Mouse (Mus musculus): ENCODE data around the gene Cdk15.

The Cdk15 gene

DNA sequence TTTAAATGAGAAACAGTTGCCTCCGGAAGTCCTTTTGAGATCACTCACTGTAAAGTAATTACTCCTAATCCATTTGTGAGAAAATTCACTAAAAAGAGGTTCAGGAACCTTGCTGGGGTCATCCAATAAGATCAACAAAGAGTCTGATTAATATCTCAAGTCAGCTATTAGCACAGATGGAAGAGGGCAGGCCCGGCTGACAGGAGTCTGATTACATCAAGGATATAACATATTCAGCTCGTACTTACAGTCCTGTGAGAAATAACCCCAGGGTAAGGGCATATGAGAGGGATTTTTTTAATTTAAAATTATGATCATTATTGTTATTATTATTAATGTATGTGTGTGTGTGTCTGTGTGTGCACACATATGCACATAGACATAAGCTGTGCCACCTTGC lies 15.5 kb downstream of the Cdk15 start:
- no peak for DNase-seq (ENCODE audit: low spot score in 2 of 2)

DNA sequence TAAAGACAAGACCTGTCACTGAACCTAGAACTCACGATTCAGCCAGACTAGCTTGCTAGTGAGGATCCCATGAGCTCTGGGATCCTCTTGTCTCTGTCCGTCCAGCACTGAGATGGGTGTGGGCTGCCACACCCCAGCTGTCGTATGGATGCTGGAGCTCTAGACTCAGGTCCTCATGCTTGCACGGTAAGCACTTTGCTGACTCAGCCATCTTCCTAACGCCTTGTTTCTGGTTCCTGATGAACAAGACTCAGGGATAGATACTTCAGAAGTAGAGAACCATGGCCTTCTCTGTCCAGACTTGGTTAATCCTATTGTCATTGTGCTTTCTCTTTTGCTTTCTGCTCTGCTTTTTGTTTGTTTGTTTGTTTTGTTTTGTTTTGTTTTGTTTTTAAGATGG lies 29.2 kb downstream of the Cdk15 start:
- no peak for DNase-seq (ENCODE audit: low spot score in 2 of 2)

DNA sequence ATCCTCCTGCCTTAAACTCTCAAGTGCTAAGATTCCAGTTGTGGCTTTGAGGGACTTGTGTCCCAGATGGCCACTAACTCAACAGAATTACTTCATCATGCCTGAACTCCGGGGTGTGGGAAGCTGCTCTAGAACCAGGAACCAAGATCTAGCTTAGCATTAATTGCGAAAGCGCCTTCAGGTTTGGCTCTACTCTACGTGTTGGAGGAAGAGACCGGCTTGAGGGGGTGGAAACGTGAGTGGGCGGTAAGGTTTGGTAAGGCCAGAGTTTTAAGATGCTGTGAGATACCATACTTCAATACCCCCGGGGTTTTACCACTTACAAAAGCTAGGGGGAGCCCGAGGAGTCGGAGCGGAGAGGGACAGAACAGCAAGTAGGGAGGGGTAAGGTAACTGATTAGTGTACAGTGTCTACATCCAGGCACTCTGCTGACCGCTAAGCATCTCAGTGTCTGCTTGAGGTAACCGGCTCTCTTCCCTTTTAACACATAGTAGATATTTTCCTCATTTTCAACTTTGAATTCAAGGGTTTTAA lies 29.7 kb downstream of the Cdk15 start:
- DNase-seq (ENCODE audit: low spot score in 2 of 2) = no peak

DNA sequence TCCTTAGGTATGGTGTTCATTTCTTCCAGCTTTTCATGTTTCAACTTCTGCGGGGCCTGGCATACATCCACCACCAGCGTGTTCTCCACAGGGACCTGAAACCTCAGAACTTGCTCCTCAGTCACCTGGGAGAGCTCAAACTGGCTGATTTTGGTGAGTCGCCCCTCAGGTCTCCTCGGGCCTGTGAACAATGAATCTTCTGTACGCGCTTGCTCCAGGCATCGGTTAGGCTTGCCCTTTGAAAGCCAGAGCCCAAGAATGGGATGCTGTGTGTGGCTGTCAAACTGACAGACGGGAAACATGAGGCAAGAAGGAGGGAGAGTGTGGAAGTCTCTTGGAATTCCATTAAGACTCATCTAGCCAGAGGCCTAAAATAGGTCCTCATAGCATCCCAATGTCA lies 31.0 kb downstream of the Cdk15 start:
- no peak for DNase-seq (ENCODE audit: low spot score in 2 of 2)

DNA sequence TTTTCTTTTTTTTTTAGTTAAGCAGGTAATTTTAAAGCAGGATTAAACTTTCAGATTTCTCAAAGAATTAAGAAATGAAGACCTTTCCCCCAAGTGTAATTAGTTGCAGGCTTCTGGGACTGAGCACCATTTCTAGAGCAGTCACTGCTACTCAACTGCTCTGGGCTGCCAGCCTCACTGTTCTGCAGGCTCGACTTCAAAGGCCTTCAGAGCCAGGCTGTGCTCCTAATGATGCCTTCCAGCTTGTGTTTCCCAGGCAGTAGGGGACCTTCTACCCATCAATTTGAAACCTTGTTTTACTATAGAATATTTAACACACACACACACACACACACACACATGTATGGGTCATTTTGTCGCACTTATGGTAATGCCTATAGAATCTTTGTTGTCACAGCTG lies 34.9 kb downstream of the Cdk15 start:
- DNase-seq (ENCODE audit: low spot score in 2 of 2) = no peak

DNA sequence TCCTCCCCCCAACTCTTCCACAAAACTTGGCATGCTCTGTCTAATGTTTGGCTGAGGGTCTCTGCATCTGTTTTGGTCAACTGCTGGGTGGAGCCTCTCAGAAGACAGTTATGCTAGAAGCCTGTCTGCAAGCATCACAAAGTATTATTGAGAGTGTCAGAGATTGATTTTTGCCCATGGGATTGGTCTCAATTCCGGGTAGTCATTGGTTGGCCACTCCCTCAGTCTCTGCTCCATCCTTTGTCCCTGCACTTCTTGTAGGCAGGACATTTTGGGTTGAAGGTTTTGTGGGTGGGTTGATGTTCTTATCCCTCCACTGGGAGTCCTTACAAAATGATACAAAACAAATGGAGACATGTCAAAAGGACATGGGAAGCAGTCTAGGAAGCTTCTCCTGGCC lies 39.1 kb downstream of the Cdk15 start:
- no peak for DNase-seq (ENCODE audit: low spot score in 2 of 2)

DNA sequence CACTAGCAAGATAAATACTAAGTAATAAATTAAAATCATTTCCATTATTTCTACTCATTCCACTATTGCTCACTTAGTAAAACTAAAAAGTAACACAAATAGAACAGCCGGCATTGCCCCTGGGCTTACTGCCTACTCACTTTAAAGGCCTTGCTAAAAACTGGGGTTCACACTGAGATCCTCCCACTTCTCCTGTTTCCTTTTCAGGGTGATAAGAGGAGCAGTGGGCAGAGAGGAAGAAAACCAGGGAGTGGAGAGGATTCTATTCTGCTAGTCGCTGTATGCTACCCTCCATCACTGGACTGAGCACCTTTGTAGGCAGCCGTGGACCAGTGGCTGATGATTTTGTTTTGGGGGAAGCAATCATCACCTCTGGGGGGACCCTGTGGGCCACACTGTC lies 40.5 kb downstream of the Cdk15 start:
- no peak for DNase-seq (ENCODE audit: low spot score in 2 of 2)

DNA sequence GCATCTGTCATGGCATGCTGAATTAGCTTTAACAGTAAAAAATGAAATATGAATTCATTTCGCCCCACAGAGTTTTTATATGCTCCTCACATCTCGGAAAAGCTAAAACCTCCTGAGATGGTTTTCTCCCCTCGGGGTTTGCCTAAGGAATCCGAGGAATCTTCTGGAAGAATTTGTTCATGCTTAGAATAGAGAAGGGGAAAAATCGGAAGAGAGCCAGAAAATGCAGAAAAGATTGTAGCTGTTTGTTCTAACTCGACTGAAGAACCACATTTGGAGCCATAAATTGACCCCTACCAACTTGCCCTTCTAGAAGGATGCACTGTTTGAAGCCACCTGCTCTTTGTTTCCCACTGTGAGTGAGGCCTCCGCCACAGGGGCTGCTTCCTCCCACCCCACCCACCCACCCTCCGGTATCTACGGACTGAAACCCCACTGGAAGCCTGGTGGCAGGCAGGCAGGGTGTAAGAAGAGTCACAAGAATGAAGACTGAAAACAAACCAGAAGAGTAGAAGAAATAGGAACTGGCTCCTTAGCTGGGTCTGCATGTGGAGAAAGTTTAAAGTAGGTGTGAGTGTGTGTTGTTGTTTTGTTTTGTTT lies 41.9 kb downstream of the Cdk15 start:
- DNase-seq (ENCODE audit: low spot score in 2 of 2) = no peak

DNA sequence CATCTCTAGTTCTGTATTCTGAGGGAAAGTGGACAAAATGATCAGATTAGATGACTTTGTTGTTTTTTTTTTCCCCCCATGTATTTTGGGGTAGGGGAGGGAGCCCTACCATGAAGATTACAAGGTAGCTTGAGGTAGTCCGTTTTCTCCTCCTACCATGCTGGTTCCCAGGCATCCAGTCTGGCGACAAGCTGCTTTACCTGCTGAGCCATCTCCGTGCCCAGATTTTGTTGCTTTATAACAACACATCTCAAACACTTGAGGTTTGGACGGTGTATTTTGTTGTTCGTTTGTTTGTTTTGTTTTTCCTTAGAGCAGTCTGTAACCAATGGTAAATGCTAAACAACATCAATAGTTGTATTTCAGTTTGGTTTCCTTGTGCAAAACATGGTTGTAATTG lies 50.6 kb downstream of the Cdk15 start:
- no peak for DNase-seq (ENCODE audit: low spot score in 2 of 2)

DNA sequence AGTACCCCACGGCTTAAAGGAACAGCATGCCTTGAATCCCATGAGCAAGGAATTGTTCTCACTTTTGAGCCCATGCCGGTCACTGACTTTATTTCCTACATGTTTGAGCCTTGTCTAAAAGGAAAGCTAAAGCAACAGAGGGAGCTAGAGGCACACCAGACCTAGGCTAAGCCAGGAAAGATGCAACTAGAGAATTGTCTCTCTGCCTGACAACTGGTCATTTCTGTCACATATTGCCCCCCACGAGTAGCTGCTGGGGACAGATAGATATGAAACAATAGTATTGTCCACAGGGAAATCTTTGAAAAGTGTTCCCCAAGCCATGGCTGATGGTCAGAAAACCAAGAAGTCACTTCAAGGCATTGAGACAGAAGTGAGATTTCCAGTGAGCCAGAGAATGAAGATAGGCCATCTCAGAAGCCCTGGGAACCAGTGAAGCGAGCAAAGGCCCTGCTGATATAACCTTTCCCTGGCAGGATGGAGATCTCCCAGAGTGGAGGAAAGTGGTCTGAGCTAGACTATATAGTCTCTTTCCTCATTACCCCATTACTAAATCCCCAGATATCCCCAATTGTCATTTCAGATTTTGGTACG lies 54.7 kb downstream of the Cdk15 start:
- DNase-seq (ENCODE audit: low spot score in 2 of 2) = no peak

DNA sequence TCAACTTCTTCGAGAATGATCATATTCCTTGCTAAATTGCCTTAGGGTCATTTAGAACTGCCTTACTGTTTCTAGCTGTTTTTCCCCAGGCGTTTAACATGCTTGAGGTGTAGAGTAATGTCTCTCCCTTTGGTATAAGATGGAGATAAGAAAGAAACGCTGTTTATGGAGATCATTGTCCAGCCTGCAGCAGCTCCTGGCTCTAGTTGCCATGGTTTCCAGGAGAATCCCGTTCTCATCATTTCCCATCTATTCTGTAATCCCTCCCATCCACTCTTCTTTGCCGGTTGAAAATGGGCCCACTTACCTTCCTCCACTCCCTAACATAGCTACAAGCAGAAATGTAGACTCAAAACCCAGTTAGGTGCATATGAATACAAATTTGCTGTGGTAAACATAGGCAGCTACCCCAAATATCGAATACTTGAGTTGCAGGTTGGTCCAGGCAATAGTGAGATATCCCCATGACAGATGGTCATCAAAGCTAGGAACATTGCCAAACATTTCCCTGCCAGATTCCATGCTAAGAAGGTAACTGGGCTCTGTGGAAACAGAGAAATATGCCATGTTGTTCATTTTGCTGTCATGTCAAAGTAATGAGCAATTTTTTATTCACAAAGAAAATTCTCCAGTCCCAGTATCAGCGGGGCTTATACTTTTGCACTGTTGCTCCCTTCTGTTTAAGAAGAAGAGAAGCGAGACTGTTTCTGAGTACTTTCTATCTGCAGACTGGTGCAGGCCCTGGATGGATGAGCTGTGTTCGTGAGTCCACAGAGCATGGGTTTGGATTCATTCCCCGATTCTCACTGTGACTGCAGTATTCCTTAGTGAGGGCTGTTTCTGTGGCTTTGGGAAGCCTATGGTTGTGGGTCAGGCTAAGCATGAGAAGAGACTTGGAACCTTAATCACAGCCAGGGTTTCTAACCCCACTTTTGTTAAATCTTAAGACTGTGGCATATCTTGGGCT lies 55.8 kb downstream of the Cdk15 start:
- no peak for DNase-seq (ENCODE audit: low spot score in 2 of 2)

DNA sequence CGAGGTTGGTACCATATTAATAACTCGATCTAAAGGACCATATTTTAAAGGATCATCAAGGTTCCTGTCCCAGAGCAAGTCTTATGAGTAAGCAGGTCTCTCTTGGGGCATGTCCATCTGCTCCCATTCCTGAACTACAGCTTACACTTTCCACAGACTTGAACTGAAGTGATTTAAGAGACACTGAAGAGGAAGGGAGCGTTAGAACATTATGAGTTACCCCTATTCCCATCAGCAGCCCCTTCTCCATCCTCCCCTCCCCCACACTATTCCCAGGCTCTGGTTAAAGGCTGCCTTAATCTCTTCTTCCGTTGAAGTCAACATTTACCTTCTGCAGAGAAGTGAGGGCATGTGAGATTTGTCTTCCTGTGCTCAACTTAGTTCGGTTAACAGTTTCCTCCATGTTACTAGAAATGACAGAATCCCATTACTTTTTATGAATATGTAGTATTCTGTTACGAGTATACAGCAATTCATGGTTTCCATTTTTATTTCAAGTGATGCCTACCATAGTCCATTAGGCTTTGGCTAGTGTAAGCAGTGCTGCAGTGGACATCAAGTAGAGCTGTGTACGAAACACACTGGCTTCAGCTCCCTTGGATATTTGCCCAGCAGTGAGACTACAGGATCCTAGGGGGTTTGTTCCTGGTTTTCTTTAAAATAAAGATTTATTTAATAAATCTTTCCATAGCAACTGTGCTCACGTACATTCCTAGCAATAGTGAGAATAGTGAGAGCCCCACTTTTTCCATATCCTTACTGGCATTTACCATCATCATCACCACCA lies 56.6 kb downstream of the Cdk15 start:
- DNase-seq (ENCODE audit: low spot score in 2 of 2) = no peak

DNA sequence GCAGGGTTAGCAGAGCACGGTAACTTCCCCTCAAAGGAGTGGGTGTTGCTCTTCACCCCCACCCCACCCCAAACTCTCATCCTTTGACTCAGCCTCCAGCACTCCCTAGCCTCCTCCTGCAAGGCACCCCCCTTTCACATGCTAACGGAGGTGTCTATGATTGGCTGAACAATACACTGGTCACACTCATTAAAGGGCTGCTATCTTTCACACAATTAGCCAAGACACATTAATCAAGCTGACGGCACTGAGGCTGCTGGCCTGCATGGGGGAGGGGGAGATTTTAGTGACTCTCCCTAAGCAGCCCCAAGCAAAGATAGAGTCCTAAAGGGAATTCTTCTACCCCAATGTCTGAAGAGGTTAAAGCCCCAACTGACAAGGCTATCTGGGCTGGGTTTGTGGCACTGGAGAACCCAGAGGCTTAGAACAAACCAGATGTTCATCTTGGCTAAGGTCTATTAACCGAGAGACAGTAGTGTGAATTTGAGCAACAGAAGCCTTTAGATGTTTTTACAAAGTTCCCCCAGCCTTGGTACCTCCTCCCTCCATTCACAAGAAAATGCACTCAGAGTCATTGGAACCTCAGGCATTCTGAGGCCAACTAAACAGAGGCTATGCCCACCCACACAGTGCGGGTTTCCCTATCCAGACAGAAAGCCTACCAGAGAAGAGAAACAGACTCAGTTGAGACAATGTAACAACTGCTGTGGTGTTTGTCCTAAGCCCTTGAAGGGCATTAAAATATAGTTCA lies 58.5 kb downstream of the Cdk15 start:
- no peak for DNase-seq (ENCODE audit: low spot score in 2 of 2)

DNA sequence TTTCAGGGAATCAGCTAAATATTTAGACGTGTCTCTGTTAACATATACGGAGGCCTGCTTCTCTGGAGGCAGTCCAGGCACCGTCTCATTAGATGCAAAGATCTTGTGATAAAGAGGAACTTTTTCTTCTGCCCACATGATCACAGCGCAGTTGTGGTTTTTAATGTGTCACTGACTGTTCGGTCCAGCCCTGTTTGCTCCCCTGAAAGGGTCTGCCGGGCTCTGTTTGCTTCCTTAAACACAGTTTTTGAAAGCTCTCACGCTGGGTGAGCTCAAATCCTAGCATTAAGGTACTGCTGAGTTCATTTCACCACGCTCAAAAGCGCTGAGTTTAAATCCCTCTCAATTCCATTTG lies 59.3 kb downstream of the Cdk15 start:
- DNase-seq (ENCODE audit: low spot score in 2 of 2) = no peak

DNA sequence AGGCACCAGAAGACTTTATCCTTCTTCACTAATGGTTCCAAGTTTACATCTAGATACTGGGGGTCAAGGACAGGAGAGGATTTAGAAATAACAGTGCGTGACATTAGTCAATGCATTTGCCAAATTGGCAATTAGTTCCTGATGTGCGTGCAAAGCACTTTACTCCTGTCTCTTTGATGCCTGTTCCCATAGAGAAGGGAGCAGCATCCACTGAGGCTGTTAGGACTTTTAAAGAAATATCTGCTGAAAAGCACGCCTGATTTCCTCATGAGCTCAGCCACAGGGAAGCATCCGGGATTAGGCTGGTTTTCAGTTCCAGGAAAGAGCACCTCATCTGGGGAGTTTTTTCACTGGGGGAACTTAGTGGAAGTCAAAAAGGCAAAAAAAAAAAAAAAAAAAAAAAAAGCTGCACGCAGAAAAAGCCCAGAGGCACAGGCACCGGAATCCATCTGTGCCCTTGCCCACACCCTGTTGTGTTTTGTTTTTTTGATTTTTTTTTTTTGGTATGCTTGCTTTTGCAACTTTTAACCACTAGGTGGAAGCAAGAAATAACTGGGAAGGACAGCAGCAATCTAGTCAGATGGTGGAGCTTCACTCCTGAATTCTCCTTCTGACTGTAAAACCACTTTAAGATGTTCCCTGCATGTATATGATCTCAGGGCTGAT lies 59.8 kb downstream of the Cdk15 start:
- DNase-seq (ENCODE audit: low spot score in 2 of 2) = no peak

DNA sequence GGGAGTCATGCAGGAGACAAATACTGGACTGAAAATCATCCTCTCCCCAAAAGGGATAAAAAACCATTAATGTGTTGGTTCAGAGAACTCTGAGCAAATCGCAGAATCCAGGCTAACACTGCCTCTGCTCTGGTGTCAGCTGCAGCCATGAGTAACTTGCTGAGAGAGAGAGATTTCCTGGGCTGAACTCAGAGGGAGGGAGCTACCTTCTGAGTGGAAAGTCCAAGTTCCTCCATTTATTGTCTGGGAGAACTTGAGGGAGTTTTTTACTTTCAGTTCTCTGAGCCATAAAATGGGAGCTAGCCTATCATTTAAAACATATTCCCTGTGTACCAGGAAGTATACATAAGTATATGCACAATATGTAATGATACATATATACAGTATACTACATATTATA lies 60.7 kb downstream of the Cdk15 start:
- DNase-seq (ENCODE audit: low spot score in 2 of 2) = no peak

DNA sequence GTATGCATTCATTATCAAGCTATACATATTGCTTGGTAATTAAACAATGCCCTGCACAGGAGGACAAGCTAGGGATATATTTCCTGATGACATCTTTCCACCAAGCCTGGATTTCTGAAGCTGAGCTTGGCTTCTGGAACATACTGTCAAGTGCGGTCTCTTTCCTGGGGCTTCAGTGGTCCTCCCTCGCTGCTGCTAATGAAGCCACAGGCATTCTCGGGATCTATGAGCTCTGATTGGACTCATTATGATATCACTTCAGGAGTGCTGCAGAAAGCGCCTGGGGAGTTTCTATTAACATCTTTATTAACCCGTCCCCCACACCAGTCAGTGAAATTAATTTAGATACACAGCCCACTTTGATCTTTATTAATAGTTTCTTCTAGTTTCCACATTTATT lies 62.2 kb downstream of the Cdk15 start:
- DNase-seq (ENCODE audit: low spot score in 2 of 2) = no peak

DNA sequence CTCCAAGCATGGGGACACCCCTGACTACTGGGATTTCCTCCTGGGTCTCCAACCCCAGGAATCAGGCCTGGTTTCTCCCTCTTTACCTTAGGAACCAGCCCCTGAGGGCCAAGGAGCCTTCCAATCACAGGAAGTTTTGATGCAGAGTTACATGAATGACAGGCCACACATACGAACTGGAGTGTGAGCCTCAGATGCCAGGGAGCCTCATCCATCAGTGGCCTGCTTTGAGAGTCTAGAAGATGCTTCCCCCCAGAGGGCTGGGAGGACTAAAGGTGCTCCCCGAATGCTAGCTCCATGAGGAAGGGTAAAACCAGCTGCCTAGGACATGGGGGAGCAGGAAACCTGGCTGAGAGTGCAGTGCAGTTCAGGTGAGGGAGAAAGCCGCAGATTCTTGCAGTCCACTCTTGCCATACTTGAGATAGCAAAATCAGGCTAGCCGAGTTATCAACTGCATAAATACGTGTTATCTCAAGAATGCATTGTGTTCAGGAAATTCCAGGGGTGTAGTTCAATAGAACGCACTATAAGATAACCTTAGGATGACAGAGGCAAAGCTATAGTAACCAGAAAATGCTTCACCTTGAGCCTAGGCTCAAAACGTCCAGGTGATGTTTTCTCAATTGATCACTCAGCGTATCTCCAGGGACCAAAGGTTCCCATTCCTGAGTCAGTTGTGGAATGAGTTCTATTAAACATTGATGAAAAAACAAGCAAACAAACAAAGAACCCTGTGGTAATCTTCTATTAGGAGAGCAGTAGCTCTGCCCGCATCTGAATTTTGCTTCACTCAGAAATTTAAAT lies 64.6 kb downstream of the Cdk15 start:
- DNase-seq (ENCODE audit: low spot score in 2 of 2) = no peak

DNA sequence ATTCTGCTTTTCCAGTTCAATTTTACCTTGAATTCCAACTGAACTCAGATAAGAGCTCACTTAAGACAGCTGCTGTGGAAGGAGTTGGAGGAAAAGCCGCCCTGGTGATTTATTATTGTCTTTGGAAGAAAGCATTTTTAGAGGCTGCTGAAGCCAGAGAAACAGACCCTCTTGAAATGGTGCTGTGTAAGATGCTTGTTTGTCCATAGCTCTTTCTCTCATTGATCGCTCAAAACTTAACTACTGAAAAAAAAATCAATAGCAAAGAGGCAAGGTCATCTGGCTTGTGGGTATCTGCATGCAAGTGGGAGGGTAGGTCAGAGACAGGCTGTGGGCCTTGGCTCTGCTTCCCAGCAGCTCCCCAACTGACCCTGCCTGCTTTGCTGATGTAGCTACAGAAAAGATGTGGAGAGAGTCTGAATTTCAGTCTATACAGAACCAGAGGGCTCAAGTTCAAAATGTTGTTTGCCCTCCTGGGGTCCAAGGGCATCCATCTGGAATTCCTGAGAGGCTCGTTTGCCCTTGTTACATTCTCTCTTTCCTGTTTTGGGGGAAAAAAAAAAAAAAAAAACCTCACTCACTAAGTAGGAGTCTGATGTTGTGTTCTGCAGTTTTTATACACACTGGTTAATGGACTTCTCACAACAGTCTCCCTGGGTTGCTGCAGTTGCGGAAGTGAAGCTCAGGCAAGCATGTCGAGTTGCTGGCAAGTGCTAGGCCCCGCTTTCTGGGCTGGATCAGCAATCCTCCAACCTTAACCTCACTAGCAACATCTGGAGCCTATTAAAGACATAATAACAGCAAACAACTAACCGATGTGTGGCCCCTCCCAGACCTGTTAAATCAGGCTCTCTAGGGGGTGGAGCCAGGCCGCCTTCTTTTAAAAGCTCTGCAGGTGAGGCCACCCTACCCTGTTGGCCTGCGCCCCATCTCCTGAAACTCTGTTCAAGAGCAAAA lies 65.5 kb downstream of the Cdk15 start:
- no peak for DNase-seq (ENCODE audit: low spot score in 2 of 2)

All from spleen, postnatal 4 days (tissue).